Mouse (Mus musculus): ENCODE data around the gene Ndufb11. TPM values are rescaled to one million over a fixed set of nuclear protein-coding genes. Genes with fewer than 3 reads are reported as not detected.

Gene Ndufb11
- total and polyA plus RNA-seq, 2 experiments from 2014 or later, result 150 to 325 TPM

GRCm38 (mm10) chrX:20573927-20574326, 43.5 kb downstream of the Ndufb11 start:
- Histone ChIP-seq H3K27me3 (ENCODE audit: insufficient read depth, low read length) (no peaks in the 10 kb centered on the region), H3K27ac (no peak overlapping the region), H3K4me3 (ENCODE audit: low read length) (no peak overlapping the region), H3K36me3 (ENCODE audit: insufficient read depth, low read length) (no peaks in the 10 kb centered on the region), H3K9ac (replicated peaks; ENCODE audit: low read length) (no peak overlapping the region), H3K9me3 (ENCODE audit: low read length) (no peaks in the 10 kb centered on the region), H3K4me1 (ENCODE audit: insufficient read depth, low read length) (no peaks in the 10 kb centered on the region), H3K4me2 (ENCODE audit: low read depth, low read length) (no peak overlapping the region)
- no peak for TF ChIP-seq CTCF (IDR thresholded peaks at IDR 0.05; ENCODE audit: low read depth)
- no peak for ATAC-seq
- WGBS, result 83% methylated on average over 4 of the region's 4 CpGs
- DNase-seq (ENCODE audit: low spot score), result no peak

GRCm38 (mm10) chrX:20572683-20573082, 44.7 kb downstream of the Ndufb11 start:
- no peak for TF ChIP-seq CTCF (IDR thresholded peaks at IDR 0.05; ENCODE audit: low read depth)
- H3K4me2 ChIP-seq (ENCODE audit: low read depth, low read length), result no peak overlapping the region
- H3K36me3 ChIP-seq (ENCODE audit: insufficient read depth, low read length), result no peaks in the 10 kb centered on the region
- no peaks in the 10 kb centered on the region for H3K4me1 ChIP-seq (ENCODE audit: insufficient read depth, low read length)
- H3K27me3 ChIP-seq (ENCODE audit: insufficient read depth, low read length), result no peaks in the 10 kb centered on the region
- ATAC-seq (no peak; the same call in 1 of the 2 replicates), DNase-seq (ENCODE audit: low spot score) (peak; percentile 6)
- no peak overlapping the region for H3K9ac ChIP-seq (replicated peaks; ENCODE audit: low read length)
- no peak overlapping the region for H3K4me3 ChIP-seq (ENCODE audit: low read length)
- H3K27ac ChIP-seq, result no peak overlapping the region
- 81% methylated on average over 9 of the region's 9 CpGs for WGBS
- no peaks in the 10 kb centered on the region for H3K9me3 ChIP-seq (ENCODE audit: low read length)

- no peak overlapping the region for H3K27ac ChIP-seq
- no peaks in the 10 kb centered on the region for H3K36me3 ChIP-seq (ENCODE audit: insufficient read depth, low read length)
- 83% methylated on average over 2 of the region's 2 CpGs for WGBS
- no peak for TF ChIP-seq CTCF (IDR thresholded peaks at IDR 0.05; ENCODE audit: low read depth)
- H3K9me3 ChIP-seq (ENCODE audit: low read length), result no peaks in the 10 kb centered on the region
- no peak for ATAC-seq
- DNase-seq (ENCODE audit: low spot score), result no peak
- H3K4me3 ChIP-seq (ENCODE audit: low read length), result no peak overlapping the region
- H3K27me3 ChIP-seq (ENCODE audit: insufficient read depth, low read length), result no peaks in the 10 kb centered on the region
- H3K4me2 ChIP-seq (ENCODE audit: low read depth, low read length), result no peak overlapping the region
- H3K9ac ChIP-seq (replicated peaks; ENCODE audit: low read length), result no peak overlapping the region
- H3K4me1 ChIP-seq (ENCODE audit: insufficient read depth, low read length), result no peaks in the 10 kb centered on the region
Observed at GRCm38 (mm10) chrX:20571024-20571423, 46.4 kb downstream of the Ndufb11 start.

Other genes with a start within 250 kb of the Ndufb11 start
- gene Jade3, start 191.9 kb downstream of the Ndufb11 start, total RNA-seq (2014; rRNA removed), result 4.9 and 5.9 TPM in 2 replicates
- gene Jade3, start 191.9 kb downstream of the Ndufb11 start, polyA plus RNA-seq (2015; fragmentation: Nextera tagmentation; extraction: Ambion mirVana), result 2.3 and 2.6 TPM in 2 replicates
- 0.25 TPM in 1 of 2 replicates, not detected in the other for gene Rgn, start 67.8 kb downstream of the Ndufb11 start, total RNA-seq (2014; rRNA removed)
- gene Rgn, start 67.8 kb downstream of the Ndufb11 start, polyA plus RNA-seq (2015; fragmentation: Nextera tagmentation; extraction: Ambion mirVana), result 1.0 and 1.3 TPM in 2 replicates
- 58.4 and 64.2 TPM in 2 replicates for gene Rbm10, start 116 bp downstream of the Ndufb11 start, total RNA-seq (2014; rRNA removed)
- gene Rbm10, start 116 bp downstream of the Ndufb11 start, polyA plus RNA-seq (2015; fragmentation: Nextera tagmentation; extraction: Ambion mirVana), result 28.9 and 29.5 TPM in 2 replicates
- 594 and 667 TPM in 2 replicates for gene Uba1, start 40.7 kb upstream of the Ndufb11 start, total RNA-seq (2014; rRNA removed)
- gene Uba1, start 40.7 kb upstream of the Ndufb11 start, polyA plus RNA-seq (2015; fragmentation: Nextera tagmentation; extraction: Ambion mirVana), result 225 and 243 TPM in 2 replicates
- 260 TPM in 2 replicates for gene Cdk16, start 70.3 kb upstream of the Ndufb11 start, total RNA-seq (2014; rRNA removed)
- 157 and 169 TPM in 2 replicates for gene Cdk16, start 70.3 kb upstream of the Ndufb11 start, polyA plus RNA-seq (2015; fragmentation: Nextera tagmentation; extraction: Ambion mirVana)
- 99.0 and 109 TPM in 2 replicates for gene Usp11, start 86.3 kb upstream of the Ndufb11 start, total RNA-seq (2014; rRNA removed)
- 60.3 and 68.9 TPM in 2 replicates for gene Usp11, start 86.3 kb upstream of the Ndufb11 start, polyA plus RNA-seq (2015; fragmentation: Nextera tagmentation; extraction: Ambion mirVana)
- gene Araf, start 180.2 kb upstream of the Ndufb11 start, total RNA-seq (2014; rRNA removed), result 294 and 310 TPM in 2 replicates
- 381 and 392 TPM in 2 replicates for gene Araf, start 180.2 kb upstream of the Ndufb11 start, polyA plus RNA-seq (2015; fragmentation: Nextera tagmentation; extraction: Ambion mirVana)

Measured in hindbrain, postnatal 0 days (tissue).